Mouse (Mus musculus): ENCODE results near the gene Actr5.

DNA sequence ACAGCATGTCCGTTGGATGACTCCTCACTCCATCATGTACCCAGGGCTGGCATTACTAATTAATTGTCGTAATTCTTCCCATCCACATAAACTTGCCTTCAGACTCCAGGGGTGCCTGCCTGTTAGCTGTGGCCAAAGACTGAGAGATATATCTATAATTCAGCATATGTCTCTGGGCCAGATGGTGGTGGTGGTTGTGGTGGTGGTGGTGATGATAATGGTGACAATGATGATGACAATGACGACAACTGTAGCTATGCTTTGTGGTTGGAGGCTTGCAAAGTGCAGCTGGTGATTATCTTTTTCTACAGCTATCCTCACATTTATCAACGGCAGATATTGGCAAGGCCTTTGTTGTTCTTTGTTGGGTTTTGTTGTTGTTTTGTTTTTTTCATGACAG lies 31.3 kb upstream of the Actr5 start:
- TF ChIP-seq TAL1 (conservative IDR thresholded peaks at IDR 0.05; ENCODE audit: low read depth, low read length) (peak; percentile 57), CTCF (IDR thresholded peaks at IDR 0.05; ENCODE audit: low read depth, low read length) (no peak), GATA2 (IDR thresholded peaks at IDR 0.05; ENCODE audit: borderline replicate concordance, low read depth, low read length) (no peak), GATA1 (IDR thresholded peaks at IDR 0.05; ENCODE audit: borderline replicate concordance, low read length) (no peak), POLR2AphosphoS5 (IDR thresholded peaks at IDR 0.05; ENCODE audit: insufficient replicate concordance, low read depth, low read length) (no peak)

Measured in G1E (cell line).